Mouse (Mus musculus) stomach, embryonic 14.5 days (tissue): ENCODE data around the gene Ctf2. TPM values are rescaled to one million over a fixed set of nuclear protein-coding genes. Genes with fewer than 3 reads are reported as not detected.

Source experiments
- ATAC-seq: fragments of 200-750 bp; cut with Nextera tagmentation; 2 replicates; pipeline ENCODE4 v1.8.0; 2017; ENCODE audit warnings: low read depth, moderate TSS enrichment; ENCODE audit not compliant: insufficient number of reproducible peaks, insufficient read depth, low FRiP score
- H3K27ac ChIP-seq: fragments of 300-500 bp; sonication (generic); 2 replicates; pipeline ENCODE4 v1.5.1; 2014; ENCODE audit warnings: mild to moderate bottlenecking, low read length, moderate library complexity, mixed read lengths
- H3K27me3 ChIP-seq: fragments of 300-500 bp; sonication (generic); 2 replicates; pipeline ENCODE4 v1.6.1; 2014; ENCODE audit warnings: low read length, control low read depth, mixed read lengths; ENCODE audit not compliant: control insufficient read depth, insufficient read depth
- H3K36me3 ChIP-seq: fragments of 300-500 bp; sonication (generic); 2 replicates; pipeline ENCODE4 v1.6.1; 2014; ENCODE audit warnings: mild to moderate bottlenecking, control low read depth, low read length, moderate library complexity, mixed read lengths; ENCODE audit not compliant: control insufficient read depth, insufficient read depth
- H3K4me1 ChIP-seq: fragments of 300-500 bp; sonication (generic); 2 replicates; pipeline ENCODE4 v1.6.1; 2014; ENCODE audit warnings: low read length, control low read depth, mixed read lengths; ENCODE audit not compliant: control insufficient read depth, insufficient read depth
- H3K4me2 ChIP-seq: fragments of 300-500 bp; sonication (generic); replicated peaks from 2 replicates; pipeline ENCODE4 v1.6.1; 2014; ENCODE audit warnings: low read depth, low read length, control low read depth
- H3K4me3 ChIP-seq: fragments of 300-500 bp; sonication (generic); 2 replicates; pipeline ENCODE4 v1.5.1; 2014; ENCODE audit warnings: low read depth, low read length, control low read depth
- H3K9ac ChIP-seq: fragments of 300-500 bp; sonication (generic); replicated peaks from 2 replicates; pipeline ENCODE4 v1.6.1; 2014; ENCODE audit warnings: low read depth, mild to moderate bottlenecking, control low read depth, low read length, moderate library complexity, mixed read lengths
- H3K9me3 ChIP-seq: fragments of 300-500 bp; sonication (generic); 2 replicates; pipeline ENCODE4 v1.6.1; 2016; ENCODE audit warnings: low read depth, low read length, control low read depth; ENCODE audit not compliant: control insufficient read depth
- WGBS: fragments of 180-500 bp; shearing (Covaris S2); extraction: QIAGEN DNeasy Blood & Tissue Kit; methylation state at CpG from one replicate; pipeline ENCODE4 v1.1.7; 2014; 5-methylcytosine and 5-hydroxymethylcytosine counted together
- polyA plus RNA-seq: library from polyadenylated mRNA; unstranded; fragments of >200 nt; fragmentation: Nextera tagmentation; extraction: Ambion mirVana; gene quantifications from 2 replicates; pipeline ENCODE4 v1.2.1, GENCODE M21; 2014

The Ctf2 gene
- polyA plus RNA-seq, 1 experiment from 2014 or later = 0.32 TPM

- H3K36me3 ChIP-seq = no peaks in the 10 kb centered on the region
- H3K27me3 ChIP-seq = no peaks in the 10 kb centered on the region
- WGBS = 2% methylated on average over 28 of the region's 28 CpGs
- peaks cover 16% of the 10 kb centered on the region; the same call in 1 of the 2 replicates for H3K4me1 ChIP-seq
- peak; percentile 54 for ATAC-seq
- peak within 1 kb of the TSS; percentile 28 for H3K4me3 ChIP-seq
- H3K27ac ChIP-seq = peak within 1 kb of the TSS; percentile 93
- H3K9me3 ChIP-seq = no peaks in the 10 kb centered on the region
- peak within 1 kb of the TSS; percentile 45 for H3K4me2 ChIP-seq
- peak within 1 kb of the TSS; percentile 14; the same call in 1 of the 2 replicates for H3K9ac ChIP-seq
Observed at GRCm38 (mm10) chr7:127712461-127713385, 19.2 kb downstream of the Ctf2 start, which contains the start of gene Ctf1. TSS of gene Ctf1 (plus strand) at chr7:127712736.

DNA sequence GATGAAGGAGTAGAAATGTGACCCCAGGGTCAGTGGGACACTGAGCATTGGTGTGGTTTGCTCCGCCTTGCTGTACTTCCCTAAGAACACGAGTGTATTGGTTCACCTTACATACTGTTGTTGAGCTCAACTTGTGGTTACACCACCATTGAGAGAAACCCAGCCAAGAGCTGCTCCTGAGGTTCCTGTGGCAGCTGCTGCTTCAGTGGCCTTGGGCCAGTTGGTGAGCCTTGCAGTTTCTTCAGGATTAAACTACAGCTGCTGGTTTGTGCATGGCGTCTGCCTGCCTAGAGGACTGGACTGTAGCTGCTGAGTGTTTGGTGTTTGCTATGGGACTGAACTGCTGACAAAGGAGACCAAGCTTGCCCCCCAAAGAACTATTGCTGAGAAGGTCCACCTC, 20.5 kb downstream of the Ctf2 start:
- H3K27ac ChIP-seq = peak overlapping the region; percentile 93
- H3K4me3 ChIP-seq = no peak overlapping the region
- H3K9ac ChIP-seq = no peak overlapping the region
- H3K27me3 ChIP-seq = no peaks in the 10 kb centered on the region
- no peaks in the 10 kb centered on the region for H3K9me3 ChIP-seq
- WGBS = 47% methylated on average over 3 of the region's 3 CpGs
- peaks cover 24% of the 10 kb centered on the region for H3K4me1 ChIP-seq
- H3K36me3 ChIP-seq = peaks cover 5% of the 10 kb centered on the region
- H3K4me2 ChIP-seq = no peak overlapping the region
- ATAC-seq = no peak

- H3K36me3 ChIP-seq = peaks cover 9% of the 10 kb centered on the region
- peaks cover 24% of the 10 kb centered on the region for H3K4me1 ChIP-seq
- H3K4me3 ChIP-seq = no peak overlapping the region
- no peak for ATAC-seq
- no peak overlapping the region for H3K4me2 ChIP-seq
- WGBS = 69% methylated on average over 3 of the region's 3 CpGs
- no peaks in the 10 kb centered on the region for H3K27me3 ChIP-seq
- H3K9me3 ChIP-seq = no peaks in the 10 kb centered on the region
- H3K27ac ChIP-seq = peak overlapping the region; percentile 93
- no peak overlapping the region for H3K9ac ChIP-seq
Observed at GRCm38 (mm10) chr7:127711031-127711430, 20.9 kb downstream of the Ctf2 start.

DNA sequence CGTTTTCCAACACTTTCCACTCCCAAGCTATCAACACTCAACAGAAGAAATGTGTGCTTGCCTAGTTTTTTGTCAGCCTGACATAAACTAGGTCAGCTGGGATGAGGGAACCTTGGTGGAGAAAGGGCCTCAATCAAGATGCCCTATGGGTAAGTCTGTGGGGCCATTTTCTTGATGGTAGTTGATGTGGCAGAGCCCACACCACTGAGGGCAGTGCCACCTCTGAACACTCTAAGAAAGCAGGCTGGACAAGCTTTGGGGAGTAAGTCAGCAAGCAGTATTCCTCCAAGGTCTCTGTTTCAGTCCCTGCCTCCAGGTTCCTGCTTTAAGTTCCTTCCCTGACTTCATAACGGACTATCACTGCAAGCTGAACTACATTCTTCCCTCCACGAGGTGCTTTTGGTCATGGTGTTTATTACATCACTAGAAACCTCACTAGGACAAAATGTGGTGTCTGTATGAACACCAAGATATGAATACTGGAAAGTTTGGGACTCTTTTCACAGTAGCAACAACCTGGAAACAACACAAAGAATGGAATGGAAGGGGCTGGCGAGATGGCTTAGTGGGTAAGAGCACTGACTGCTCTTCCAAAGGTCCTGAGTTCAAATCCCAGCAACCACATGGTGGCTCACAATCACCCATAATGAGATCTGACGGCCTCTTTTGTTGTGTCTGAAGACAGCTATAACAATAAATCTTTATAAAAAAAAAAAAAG, 22.5 kb downstream of the Ctf2 start:
- Histone ChIP-seq H3K27me3 (no peaks in the 10 kb centered on the region), H3K36me3 (peaks cover 20% of the 10 kb centered on the region), H3K4me2 (peak overlapping the region; percentile 74), H3K9me3 (no peaks in the 10 kb centered on the region), H3K27ac (peak overlapping the region; percentile 99), H3K9ac (no peak overlapping the region), H3K4me3 (peak overlapping the region; percentile 71), H3K4me1 (peaks cover 24% of the 10 kb centered on the region)
- ATAC-seq = no peak
- 66% methylated on average over 5 of the region's 5 CpGs for WGBS

DNA sequence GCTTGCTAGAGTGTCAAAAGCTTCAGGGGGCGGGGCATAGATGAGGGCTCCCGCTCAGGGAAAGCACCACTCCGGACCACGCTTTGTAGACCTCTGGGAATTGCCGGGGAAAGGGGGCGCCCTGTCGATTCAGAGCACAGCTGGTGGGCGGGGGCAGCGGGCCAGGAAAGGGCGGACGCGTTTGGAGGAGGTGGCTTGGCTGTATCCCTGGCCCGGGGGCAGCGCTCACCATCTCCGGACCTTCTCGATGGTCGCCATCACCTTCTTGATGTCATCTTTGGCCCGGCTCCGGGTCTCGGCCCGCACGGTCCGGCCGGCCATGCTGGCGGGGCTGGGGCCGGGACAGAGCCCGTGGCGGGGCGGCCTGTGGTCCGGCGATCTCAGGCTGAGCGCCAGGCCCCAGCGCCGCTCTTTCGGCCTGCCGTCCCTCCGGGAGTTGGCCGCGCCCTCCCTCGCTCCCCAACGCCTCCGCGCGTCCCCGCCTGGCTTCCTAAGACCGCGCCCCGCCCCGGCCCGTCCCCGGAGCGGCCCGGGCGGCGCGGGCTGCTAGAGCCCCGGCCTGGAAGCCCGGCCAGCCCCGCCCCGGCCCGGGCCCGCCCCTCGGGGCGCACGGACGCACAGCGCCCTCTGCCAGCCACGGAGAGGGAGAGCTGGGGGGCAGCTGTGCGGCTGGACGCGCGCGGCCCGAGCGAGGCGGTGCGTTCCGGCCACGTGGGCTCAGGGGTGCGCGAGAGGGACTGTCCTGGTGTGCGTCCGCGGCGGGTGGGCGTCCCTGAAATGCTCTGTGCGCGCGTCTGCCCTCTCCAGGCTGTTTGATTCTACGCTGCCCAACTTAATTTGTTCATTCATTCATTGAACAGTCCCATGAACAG, 23.5 kb downstream of the Ctf2 start, which contains the start of gene Bcl7c:
Gene Bcl7c (minus strand): TSS at position 727 of the 872 bp plus-strand sequence.
- H3K36me3 ChIP-seq = peaks cover 20% of the 10 kb centered on the region
- peak within 1 kb of the TSS; percentile 99 for H3K27ac ChIP-seq
- H3K4me3 ChIP-seq = peak within 1 kb of the TSS; percentile 71
- H3K27me3 ChIP-seq = no peaks in the 10 kb centered on the region
- H3K9ac ChIP-seq = peak within 1 kb of the TSS; percentile 81
- peak within 1 kb of the TSS; percentile 74 for H3K4me2 ChIP-seq
- H3K9me3 ChIP-seq = no peaks in the 10 kb centered on the region
- ATAC-seq = peak; percentile 80
- peaks cover 24% of the 10 kb centered on the region for H3K4me1 ChIP-seq
- under 1% methylated on average over 86 of the region's 90 CpGs for WGBS

GRCm38 (mm10) chr7:127707957-127708206, 24.1 kb downstream of the Ctf2 start:
- Histone ChIP-seq H3K9me3 (no peaks in the 10 kb centered on the region), H3K4me2 (peak overlapping the region; percentile 74), H3K36me3 (peaks cover 23% of the 10 kb centered on the region), H3K4me1 (peaks cover 24% of the 10 kb centered on the region), H3K4me3 (peak overlapping the region; percentile 71), H3K9ac (peak overlapping the region; percentile 81), H3K27ac (peak overlapping the region; percentile 99), H3K27me3 (no peaks in the 10 kb centered on the region)
- no peak for ATAC-seq
- WGBS = 2% methylated on average over 5 of the region's 5 CpGs

DNA sequence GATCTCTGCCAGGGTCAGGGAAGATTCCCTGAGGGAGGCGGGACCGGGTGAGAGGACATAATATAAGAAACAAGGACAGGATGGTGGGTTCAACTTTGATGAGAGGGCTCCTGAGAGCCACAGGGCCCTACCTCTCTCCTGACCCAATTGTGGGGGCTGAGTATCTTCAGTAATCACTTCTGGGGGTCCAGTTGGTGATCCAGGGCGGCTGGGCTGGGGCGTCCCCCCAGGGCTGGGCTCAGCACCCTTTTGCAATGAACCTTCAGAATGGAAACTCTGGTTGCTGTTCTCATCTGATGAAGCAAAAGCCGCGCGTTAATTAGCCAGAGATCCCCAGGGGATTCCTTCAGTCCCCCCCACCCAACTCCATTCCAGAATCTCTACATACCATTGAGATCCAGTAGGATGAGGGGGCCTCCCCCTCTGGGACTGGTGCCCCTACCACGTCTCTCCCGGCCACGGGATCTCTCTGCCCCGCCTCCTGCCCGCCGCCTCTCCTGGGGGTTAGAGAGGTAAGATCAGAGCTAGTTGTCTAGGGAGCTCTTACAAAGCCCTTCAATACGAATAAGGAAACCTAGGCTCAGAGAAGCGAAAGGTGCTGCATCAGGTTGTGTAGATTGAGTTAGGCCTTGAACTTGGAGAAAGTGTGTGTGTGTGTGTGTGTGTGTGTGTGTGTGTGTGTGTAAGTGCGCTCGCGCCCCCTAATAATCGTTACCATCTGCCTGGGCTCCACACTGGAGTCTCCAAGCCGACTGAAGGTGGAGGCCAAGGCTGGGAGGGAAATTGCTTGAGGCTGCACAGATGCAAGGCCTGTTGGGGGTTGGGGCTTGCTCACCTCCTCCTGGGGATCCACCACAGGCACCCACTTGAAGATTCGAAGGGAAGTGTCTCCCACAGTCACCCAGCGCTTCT, 24.7 kb downstream of the Ctf2 start:
- H3K36me3 ChIP-seq = peaks cover 23% of the 10 kb centered on the region
- no peaks in the 10 kb centered on the region for H3K27me3 ChIP-seq
- no peak for ATAC-seq
- peak overlapping the region; percentile 99 for H3K27ac ChIP-seq
- H3K4me3 ChIP-seq = peak overlapping the region; percentile 71
- peaks cover 24% of the 10 kb centered on the region for H3K4me1 ChIP-seq
- peak overlapping the region; percentile 81; the same call in 1 of the 2 replicates for H3K9ac ChIP-seq
- no peaks in the 10 kb centered on the region for H3K9me3 ChIP-seq
- H3K4me2 ChIP-seq = peak overlapping the region; percentile 74
- 24% methylated on average over 22 of the region's 22 CpGs for WGBS
